Mouse (Mus musculus): ENCODE results near the gene Tk1.

Gene Tk1

DNA sequence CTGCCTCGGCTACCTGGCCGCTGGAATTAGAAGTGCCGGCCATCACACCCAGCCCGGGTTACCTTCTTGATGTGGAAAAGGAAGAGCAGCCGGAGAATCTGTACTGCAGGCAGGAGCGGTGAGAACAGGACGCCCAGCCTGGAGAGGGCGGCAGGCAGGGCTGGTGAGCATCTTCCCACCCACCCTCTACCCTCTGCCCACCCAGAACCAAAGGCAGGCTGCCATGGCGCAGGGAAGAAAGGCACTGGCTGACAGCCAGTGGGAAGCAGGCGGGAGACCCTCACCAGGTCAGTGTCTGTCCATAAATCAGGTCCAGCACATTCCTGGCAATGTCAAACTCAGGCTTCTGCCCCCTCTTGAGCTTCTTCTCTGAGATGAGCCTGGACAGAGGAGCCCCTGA lies 55.5 kb downstream of the Tk1 start:
- H3K27me3 ChIP-seq (ENCODE audit: insufficient read depth, low read length): no peaks in the 10 kb centered on the region
- no peak for TF ChIP-seq POU5F1 (IDR thresholded peaks at IDR 0.05; ENCODE audit: borderline replicate concordance, low read length)
- no peak for TF ChIP-seq NANOG (IDR thresholded peaks at IDR 0.05; ENCODE audit: borderline replicate concordance, low read length)
- no peak for TF ChIP-seq CTCF (conservative IDR thresholded peaks at IDR 0.05; ENCODE audit: low read length)
- no peak overlapping the region for H3K4me3 ChIP-seq (replicated peaks; ENCODE audit: low read length)
- H3K9me3 ChIP-seq (ENCODE audit: low read length): no peaks in the 10 kb centered on the region
- peaks cover 99% of the 10 kb centered on the region for H3K36me3 ChIP-seq (ENCODE audit: insufficient read depth, low read length)
- peaks cover 50% of the 10 kb centered on the region for H3K4me1 ChIP-seq (replicated peaks; ENCODE audit: low read depth, low read length)

- Histone ChIP-seq H3K27me3 (ENCODE audit: insufficient read depth, low read length) (no peaks in the 10 kb centered on the region), H3K9me3 (ENCODE audit: low read length) (no peaks in the 10 kb centered on the region), H3K4me1 (replicated peaks; ENCODE audit: low read depth, low read length) (peaks cover 58% of the 10 kb centered on the region), H3K36me3 (ENCODE audit: insufficient read depth, low read length) (peaks cover 99% of the 10 kb centered on the region), H3K4me3 (replicated peaks; ENCODE audit: low read length) (no peak overlapping the region)
- TF ChIP-seq NANOG (IDR thresholded peaks at IDR 0.05; ENCODE audit: borderline replicate concordance, low read length) (no peak), POU5F1 (IDR thresholded peaks at IDR 0.05; ENCODE audit: borderline replicate concordance, low read length) (no peak), CTCF (conservative IDR thresholded peaks at IDR 0.05; ENCODE audit: low read length) (no peak)
These were observed 56.2 kb downstream of the Tk1 start for GRCm38 (mm10) chr11:117769683-117770047.

GRCm38 (mm10) chr11:117768725-117769682 lies 56.9 kb downstream of the Tk1 start:
- Histone ChIP-seq H3K4me3 (replicated peaks; ENCODE audit: low read length) (no peak overlapping the region), H3K36me3 (ENCODE audit: insufficient read depth, low read length) (peaks cover 99% of the 10 kb centered on the region), H3K4me1 (replicated peaks; ENCODE audit: low read depth, low read length) (peaks cover 64% of the 10 kb centered on the region), H3K9me3 (ENCODE audit: low read length) (no peaks in the 10 kb centered on the region), H3K27me3 (ENCODE audit: insufficient read depth, low read length) (no peaks in the 10 kb centered on the region)
- TF ChIP-seq NANOG (IDR thresholded peaks at IDR 0.05; ENCODE audit: borderline replicate concordance, low read length) (no peak), POU5F1 (IDR thresholded peaks at IDR 0.05; ENCODE audit: borderline replicate concordance, low read length) (no peak), CTCF (conservative IDR thresholded peaks at IDR 0.05; ENCODE audit: low read length) (no peak)

GRCm38 (mm10) chr11:117766275-117766674 lies 59.6 kb downstream of the Tk1 start:
- H3K4me1 ChIP-seq (replicated peaks; ENCODE audit: low read depth, low read length): peaks cover 79% of the 10 kb centered on the region
- H3K27me3 ChIP-seq (ENCODE audit: insufficient read depth, low read length): no peaks in the 10 kb centered on the region
- H3K4me3 ChIP-seq (replicated peaks; ENCODE audit: low read length): no peak overlapping the region
- H3K9me3 ChIP-seq (ENCODE audit: low read length): no peaks in the 10 kb centered on the region
- TF ChIP-seq NANOG (IDR thresholded peaks at IDR 0.05; ENCODE audit: borderline replicate concordance, low read length) (no peak), CTCF (conservative IDR thresholded peaks at IDR 0.05; ENCODE audit: low read length) (no peak), POU5F1 (IDR thresholded peaks at IDR 0.05; ENCODE audit: borderline replicate concordance, low read length) (no peak)
- peaks cover 88% of the 10 kb centered on the region for H3K36me3 ChIP-seq (ENCODE audit: insufficient read depth, low read length)
